Mouse (Mus musculus) heart, postnatal 0 days (tissue): ENCODE measurements around the gene Dlk1.

Source experiments
- CTCF ChIP-seq: IDR thresholded peaks from 2 replicates; pipeline ENCODE4 v1.5.1; 2016; ENCODE audit warnings: antibody characterized with exemption, control low read depth, low read depth
- EP300 ChIP-seq: IDR thresholded peaks from 2 replicates; pipeline ENCODE4 v1.6.1; 2016; ENCODE audit warnings: antibody characterized with exemption, low read depth

DNA sequence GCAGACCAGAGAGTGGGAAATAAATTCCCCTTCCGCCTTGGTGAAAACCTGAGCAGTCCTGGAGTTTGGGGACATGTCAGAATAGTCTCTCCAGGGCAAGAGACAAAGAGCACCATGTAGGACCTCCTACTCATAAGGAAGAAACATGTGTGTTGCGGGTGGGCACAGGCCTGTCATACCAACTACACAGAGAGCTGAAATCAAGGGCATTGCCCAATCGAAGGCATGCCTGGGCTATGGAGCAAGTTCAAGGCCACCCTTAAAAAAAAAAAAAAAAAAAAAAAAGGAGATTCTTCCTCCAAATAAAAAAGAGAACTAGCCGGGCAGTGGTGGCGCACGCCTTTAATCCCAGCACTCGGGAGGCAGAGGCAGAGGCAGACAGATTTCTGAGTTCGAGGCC lies 17.2 kb downstream of the Dlk1 start:
- no peak for TF ChIP-seq EP300
- no peak for TF ChIP-seq CTCF
